Mouse (Mus musculus) kidney, adult 2 months (tissue): ENCODE data around the gene Gabbr1. TPM values are rescaled to one million over a fixed set of nuclear protein-coding genes. Genes with fewer than 3 reads are reported as not detected.
"Not testable (repeated sequence)": the region's sequence is repeated elsewhere in the genome, so short reads cannot be mapped to it uniquely, and the experiment has no call there.

Source experiments
- DNase-seq: peaks from one replicate; pipeline ENCODE4 v3.0.0; 2021
- H3K27ac ChIP-seq: fragments of 200-500 bp; 2 replicates; pipeline ENCODE4 v1.5.1; 2012; ENCODE audit warnings: low read depth, low read length, control low read depth, inconsistent platforms; ENCODE audit not compliant: insufficient read depth
- H3K27me3 ChIP-seq: fragments of 200-500 bp; replicated peaks from 2 replicates; pipeline ENCODE4 v1.6.1; 2012; ENCODE audit warnings: mild to moderate bottlenecking, moderate library complexity, low read length, inconsistent platforms; ENCODE audit not compliant: control insufficient read depth, insufficient read depth
- H3K36me3 ChIP-seq: fragments of 200-500 bp; 2 replicates; pipeline ENCODE4 v1.6.1; 2012; ENCODE audit warnings: mild to moderate bottlenecking, moderate library complexity, low read length, inconsistent platforms; ENCODE audit not compliant: control insufficient read depth, insufficient read depth
- H3K4me1 ChIP-seq: fragments of 200-500 bp; 2 replicates; pipeline ENCODE4 v1.6.1; 2011; ENCODE audit warnings: low read length; ENCODE audit not compliant: control insufficient read depth, insufficient read depth
- H3K4me3 ChIP-seq: fragments of 200-500 bp; 2 replicates; pipeline ENCODE4 v1.5.1; 2011; ENCODE audit warnings: mild to moderate bottlenecking, low read depth, low read length, control low read depth; ENCODE audit not compliant: insufficient read depth
- CTCF ChIP-seq: fragments of 200-500 bp; conservative IDR thresholded peaks from 2 replicates; pipeline ENCODE4 v1.5.1; 2011; ENCODE audit warnings: low read depth, mild to moderate bottlenecking, control low read depth, low read length, moderate library complexity, mixed read lengths; ENCODE audit not compliant: insufficient read depth, insufficient read length
- POLR2A ChIP-seq: fragments of 200-500 bp; IDR thresholded peaks from one replicate; pipeline ENCODE4 v1.6.1; 2011; ENCODE audit warnings: low read depth, low read length, control low read depth
- WGBS: fragments of 180-500 bp; shearing (Covaris S2); methylation state at CpG from one replicate; pipeline ENCODE4 v1.1.7; 2018; 5-methylcytosine and 5-hydroxymethylcytosine counted together
- polyA plus RNA-seq: library from polyadenylated mRNA; depleted of rRNA; stranded (reverse); fragments of >200 nt; gene quantifications from 2 replicates; pipeline ENCODE4 v1.2.3, GENCODE M21; 2012

Gabbr1 gene
- polyA plus RNA-seq, 1 experiment: 21.0 TPM

DNA sequence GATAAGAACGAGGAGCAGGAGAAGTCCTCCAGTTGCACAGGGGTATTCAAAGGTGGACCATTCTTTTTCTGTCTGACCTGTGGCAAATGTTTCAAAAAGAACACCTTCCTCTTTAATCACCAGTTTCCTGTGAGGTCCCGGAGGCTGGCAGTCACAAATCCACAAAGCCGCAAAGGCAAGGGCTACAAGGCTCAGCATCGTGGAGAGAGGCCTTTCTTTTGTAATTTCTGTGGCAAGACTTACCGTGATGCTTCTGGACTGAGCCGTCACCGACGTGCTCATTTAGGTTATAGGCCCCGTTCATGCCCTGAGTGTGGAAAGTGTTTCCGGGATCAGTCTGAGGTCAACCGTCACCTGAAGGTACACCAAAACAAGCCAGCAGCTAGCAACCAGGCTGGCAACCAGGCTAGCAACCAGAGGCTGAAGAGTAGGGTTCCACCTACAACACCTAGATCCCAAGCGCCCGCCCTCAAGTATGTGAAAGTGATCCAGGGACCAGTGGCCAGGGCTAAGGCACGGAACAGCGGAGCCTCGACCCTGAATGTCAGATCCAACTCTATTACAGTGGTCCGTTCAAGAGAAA, 36.2 kb upstream of the Gabbr1 start:
- H3K36me3 ChIP-seq: no peaks in the 10 kb centered on the region
- peaks cover 4% of the 10 kb centered on the region; the same call in 1 of the 2 replicates for H3K4me1 ChIP-seq
- DNase-seq: no peak
- no peak overlapping the region for H3K4me3 ChIP-seq
- H3K27me3 ChIP-seq: no peaks in the 10 kb centered on the region
- no peak for TF ChIP-seq POLR2A
- no peak for TF ChIP-seq CTCF
- 91% methylated on average over 17 of the region's 17 CpGs for WGBS
- no peak overlapping the region for H3K27ac ChIP-seq

DNA sequence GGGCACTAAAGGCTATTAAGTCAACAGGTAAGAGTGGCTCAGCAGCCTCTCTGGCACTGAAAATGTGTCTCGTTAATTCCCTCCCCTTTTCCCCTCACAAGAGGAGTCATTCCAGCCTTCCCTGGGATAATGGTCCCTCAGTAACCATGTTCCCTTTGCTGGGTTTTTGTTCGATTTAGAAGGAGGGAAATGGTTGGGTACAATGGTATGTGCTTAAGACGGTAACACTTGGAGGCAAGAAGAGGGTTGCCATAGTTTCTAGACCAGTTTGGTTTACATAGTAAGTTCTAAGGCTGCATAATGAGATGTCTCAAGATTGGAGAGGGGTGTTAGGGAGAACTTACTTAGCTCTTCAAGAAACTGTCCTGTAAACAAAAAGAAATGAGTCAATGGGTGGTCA, 34.0 kb upstream of the Gabbr1 start:
- H3K36me3 ChIP-seq: no peaks in the 10 kb centered on the region
- H3K4me3 ChIP-seq: no peak overlapping the region
- no peak for DNase-seq
- TF ChIP-seq POLR2A (no peak), CTCF (no peak)
- WGBS: 84% methylated on average over 3 of the region's 3 CpGs
- H3K4me1 ChIP-seq: peaks cover 4% of the 10 kb centered on the region; the same call in 1 of the 2 replicates
- H3K27ac ChIP-seq: no peak overlapping the region
- no peaks in the 10 kb centered on the region for H3K27me3 ChIP-seq

- Histone ChIP-seq H3K27ac (no peak overlapping the region), H3K4me3 (no peak overlapping the region), H3K4me1 (peaks cover 4% of the 10 kb centered on the region; the same call in 1 of the 2 replicates), H3K36me3 (no peaks in the 10 kb centered on the region), H3K27me3 (no peaks in the 10 kb centered on the region)
- TF ChIP-seq POLR2A: no peak
- TF ChIP-seq CTCF: no peak
- DNase-seq: no peak
- 70% methylated on average over 5 of the region's 5 CpGs for WGBS
These were observed 33.6 kb upstream of the Gabbr1 start for GRCm38 (mm10) chr17:37012141-37012540.

DNA sequence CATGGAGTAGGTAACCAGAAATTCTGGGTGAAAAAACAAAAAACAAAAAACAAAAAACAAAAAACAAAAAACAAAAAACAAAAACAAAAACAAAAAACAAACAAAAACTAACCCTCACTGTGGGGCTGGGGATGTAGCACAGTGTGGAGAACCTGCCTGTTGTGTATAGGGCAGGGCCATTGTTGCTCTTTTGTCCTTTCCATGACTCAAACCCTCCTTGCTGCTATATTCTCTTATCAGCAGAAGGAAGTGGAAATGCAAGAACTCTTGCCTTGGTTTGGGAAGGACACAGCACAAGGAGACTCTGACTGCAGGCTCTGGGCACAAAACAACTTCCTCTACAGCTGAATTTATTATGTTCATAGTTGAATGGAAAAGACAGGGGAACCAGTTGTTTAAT, 29.4 kb upstream of the Gabbr1 start:
- TF ChIP-seq CTCF (no peak), POLR2A (no peak)
- Histone ChIP-seq H3K4me1 (no peaks in the 10 kb centered on the region), H3K4me3 (no peak overlapping the region), H3K27me3 (no peaks in the 10 kb centered on the region), H3K27ac (no peak overlapping the region), H3K36me3 (no peaks in the 10 kb centered on the region)
- no peak for DNase-seq

- Histone ChIP-seq H3K36me3 (no peaks in the 10 kb centered on the region), H3K4me3 (no peak overlapping the region), H3K27me3 (no peaks in the 10 kb centered on the region), H3K4me1 (no peaks in the 10 kb centered on the region), H3K27ac (no peak overlapping the region)
- DNase-seq: no peak
- TF ChIP-seq CTCF: no peak
- TF ChIP-seq POLR2A: no peak
- WGBS: 70% methylated on average over 3 of the region's 3 CpGs
These were observed 27.4 kb upstream of the Gabbr1 start for GRCm38 (mm10) chr17:37018328-37018727.

GRCm38 (mm10) chr17:37019242-37019641, 26.5 kb upstream of the Gabbr1 start:
- not testable (repeated sequence) for H3K4me3 ChIP-seq, H3K36me3 ChIP-seq, H3K27ac ChIP-seq, H3K4me1 ChIP-seq, H3K27me3 ChIP-seq, DNase-seq
- WGBS: 92% methylated on average over 5 of the region's 5 CpGs

DNA sequence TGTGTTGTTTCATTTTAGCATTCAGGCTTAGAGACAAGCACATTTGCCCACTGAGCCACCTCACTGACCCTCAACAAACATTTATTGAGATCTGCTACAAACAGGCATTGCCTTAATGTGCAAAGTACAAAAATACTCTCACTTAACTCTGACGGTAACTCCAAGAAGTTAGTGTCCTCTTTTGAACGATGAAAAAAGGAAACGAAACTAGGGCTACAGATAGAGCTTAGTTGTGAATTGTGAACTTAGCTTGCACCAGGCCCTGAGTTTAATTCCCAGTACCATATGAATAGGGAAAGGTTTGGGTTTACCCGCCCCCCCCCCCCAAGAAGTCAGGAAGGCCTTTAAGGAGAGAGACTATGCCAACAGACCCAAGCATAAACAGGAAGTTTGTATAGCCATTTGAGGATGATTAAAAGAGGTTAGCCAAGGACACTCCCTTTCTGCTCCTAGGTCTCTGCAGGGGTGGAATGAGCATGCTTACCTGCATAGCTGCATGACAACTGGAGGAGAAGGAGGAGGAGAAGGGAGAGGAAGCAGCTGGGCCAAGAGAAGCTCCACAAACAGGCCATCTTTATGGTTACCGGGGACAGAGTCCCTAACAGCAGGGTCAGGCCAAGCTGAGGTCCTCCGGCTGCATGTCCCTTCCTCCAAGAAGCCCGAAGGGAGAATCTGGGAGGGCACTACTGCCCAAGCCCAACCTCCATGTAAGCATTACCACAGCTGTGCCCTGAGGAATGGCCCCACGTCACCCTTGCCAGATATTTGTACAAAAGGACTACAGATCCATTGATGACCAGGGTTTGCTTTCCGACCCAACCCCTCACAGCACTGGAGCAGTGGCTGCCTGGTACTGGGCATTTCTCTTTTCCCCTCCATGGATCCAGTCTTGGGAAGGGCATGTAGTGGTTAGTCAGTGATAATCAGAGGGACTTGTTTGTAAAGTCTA, 22.9 kb upstream of the Gabbr1 start, which contains the start of gene Mog:
Mog (minus strand) TSS at position 771 of the 949 bp plus-strand sequence.
- TF ChIP-seq POLR2A: no peak
- no peak for TF ChIP-seq CTCF

More for the DNA sequence above, 22.9 kb upstream of the Gabbr1 start, which contains the start of gene Mog:
- WGBS: 69% methylated on average over 9 of the region's 9 CpGs
- no peaks in the 10 kb centered on the region for H3K4me1 ChIP-seq
- H3K36me3 ChIP-seq: no peaks in the 10 kb centered on the region
- H3K4me3 ChIP-seq: no peak within 1 kb of the TSS
- no peak for DNase-seq
- no peaks in the 10 kb centered on the region for H3K27me3 ChIP-seq
- H3K27ac ChIP-seq: no peak within 1 kb of the TSS
